Comparison of ENCODE assay signal across 8 mouse cellular contexts in the genomic region with DNA sequence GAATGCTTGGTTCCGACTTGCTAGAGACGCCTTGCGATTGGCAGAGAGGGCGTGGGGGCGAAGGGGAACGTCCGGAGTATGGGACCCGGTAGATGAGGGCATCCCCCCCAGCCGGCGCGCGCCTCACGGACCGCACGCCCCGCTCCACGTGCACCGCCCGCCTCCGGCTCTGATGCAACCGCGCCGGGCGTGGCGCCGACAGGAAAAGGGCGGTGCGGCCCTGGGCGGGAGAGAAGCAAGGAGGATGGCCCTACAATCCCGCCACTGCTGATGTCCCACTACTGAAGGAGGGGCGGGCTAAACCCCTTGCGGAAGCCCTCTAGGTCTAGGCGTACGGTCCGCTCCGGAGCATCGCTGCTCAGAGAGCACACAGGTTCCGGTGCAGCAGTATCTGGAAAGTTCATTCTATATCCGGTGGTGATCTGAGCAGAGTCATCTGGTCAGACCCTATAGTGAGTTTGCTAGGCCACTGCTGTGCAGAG. TPM values are rescaled to one million over a fixed set of nuclear protein-coding genes. Genes with fewer than 3 reads are reported as not detected.
A peak's percentile ranks its signal among the peaks of the same experiment; 100 is the strongest.
DNase-seq lines count a peak whose midpoint lies in the region; ATAC-seq lines count a peak whose summit lies in the region.

No protein-coding gene starts in this region.

- peak overlapping the region; percentile 66 for H3K4me3 ChIP-seq in embryonic facial prominence, embryonic 12.5 days
- peak overlapping the region; percentile 75 for H3K4me3 ChIP-seq in limb, embryonic 13.5 days
- peak overlapping the region; percentile 59 for H3K4me3 ChIP-seq in midbrain, embryonic 15.5 days

- H3K36me3 ChIP-seq in embryonic facial prominence, embryonic 12.5 days = no peaks in the 10 kb centered on the region
- 0 out of 2 replicates have a peak, but pooled peaks cover under 1% of the 10 kb centered on the region for H3K36me3 ChIP-seq in limb, embryonic 13.5 days
- no peaks in the 10 kb centered on the region for H3K36me3 ChIP-seq in midbrain, embryonic 15.5 days (replicated peaks)

- under 1% methylated on average over 34 of the region's 39 CpGs for whole genome bisulfite sequencing in embryonic facial prominence, embryonic 12.5 days
- WGBS in limb, embryonic 13.5 days = under 1% methylated on average over 39 of the region's 39 CpGs
- under 1% methylated on average over 38 of the region's 39 CpGs for WGBS in midbrain, embryonic 15.5 days

- peak; percentile 87 for ATAC-seq in embryonic facial prominence, embryonic 12.5 days (ENCODE audit: insufficient number of reproducible peaks, insufficient read depth, low FRiP score, low TSS enrichment)
- ATAC-seq in limb, embryonic 13.5 days (ENCODE audit: low FRiP score, low read depth) = peak; percentile 93
- peak; percentile 93 for ATAC-seq in midbrain, embryonic 15.5 days (replicated peaks)

- no peaks in the 10 kb centered on the region for H3K27me3 ChIP-seq in embryonic facial prominence, embryonic 12.5 days
- no peaks in the 10 kb centered on the region for H3K27me3 ChIP-seq in limb, embryonic 13.5 days
- no peaks in the 10 kb centered on the region for H3K27me3 ChIP-seq in midbrain, embryonic 15.5 days (replicated peaks)

- H3K9ac ChIP-seq in embryonic facial prominence, embryonic 12.5 days = peak overlapping the region; percentile 78
- peak overlapping the region; percentile 83 for H3K9ac ChIP-seq in limb, embryonic 13.5 days
- H3K9ac ChIP-seq in midbrain, embryonic 15.5 days = peak overlapping the region; percentile 64

- H3K27ac ChIP-seq in embryonic facial prominence, embryonic 12.5 days = peak overlapping the region; percentile 84
- peak overlapping the region; percentile 91 for H3K27ac ChIP-seq in limb, embryonic 13.5 days
- H3K27ac ChIP-seq in midbrain, embryonic 15.5 days = peak overlapping the region; percentile 81

- H3K4me1 ChIP-seq in embryonic facial prominence, embryonic 12.5 days = peaks cover 12% of the 10 kb centered on the region; the same call in 1 of the 2 replicates
- peaks cover 31% of the 10 kb centered on the region for H3K4me1 ChIP-seq in limb, embryonic 13.5 days
- H3K4me1 ChIP-seq in midbrain, embryonic 15.5 days = no peaks in the 10 kb centered on the region

- no peaks in the 10 kb centered on the region for H3K9me3 ChIP-seq in embryonic facial prominence, embryonic 12.5 days
- no peaks in the 10 kb centered on the region for H3K9me3 ChIP-seq in limb, embryonic 13.5 days
- no peaks in the 10 kb centered on the region for H3K9me3 ChIP-seq in midbrain, embryonic 15.5 days

- H3K4me2 ChIP-seq in embryonic facial prominence, embryonic 12.5 days (replicated peaks) = peak overlapping the region; percentile 90
- H3K4me2 ChIP-seq in limb, embryonic 13.5 days (replicated peaks) = peak overlapping the region; percentile 94
- peak overlapping the region; percentile 85 for H3K4me2 ChIP-seq in midbrain, embryonic 15.5 days

- peak; percentile 93 for DNase-seq in 3134 (ENCODE audit: extremely low read depth, insufficient read length, low spot score)
- DNase-seq in adrenal gland, postnatal 25 days = peak; percentile 91
- DNase-seq in heart, adult 18-20 months = peak; percentile 92 to 93
- DNase-seq in kidney, adult 18-20 months = peak; percentile 84
- DNase-seq in spleen, adult 18-20 months = peak; percentile 84 to 88

RNA-seq across cellular contexts. Expression of gene Mthfd1l, which starts 0.7 kb away (rescaled TPM):
- total RNA-seq in adrenal gland, postnatal 25 days (2021) = 10.0 and 10.1 TPM in 2 replicates
- 10.2 and 12.3 TPM in 2 replicates for polyA plus RNA-seq in embryonic facial prominence, embryonic 12.5 days (2016; fragmentation: Nextera tagmentation; extraction: Ambion mirVana)
- total RNA-seq in heart, adult 18-20 months (2021) = under 1 TPM; 0.69 to 0.90 TPM
- 10.4 and 11.1 TPM in 2 replicates for polyA plus RNA-seq in limb, embryonic 13.5 days (2015; fragmentation: Nextera tagmentation; extraction: Ambion mirVana)
- polyA plus RNA-seq in midbrain, embryonic 15.5 days (2015; fragmentation: Nextera tagmentation; extraction: Ambion mirVana) = 6.0 TPM in 2 replicates

Comparison
In these comparisons a context has a peak if more than half of its experiments do, and no peak if none do; other contexts are left out.
1. Peak in every context shown above with its lines: DNase-seq, ATAC-seq, H3K4me3 ChIP-seq and H3K27ac ChIP-seq.